Mouse (Mus musculus): ENCODE results near the gene Bcan. TPM values are rescaled to one million over a fixed set of nuclear protein-coding genes. Genes with fewer than 3 reads are reported as not detected.

The Bcan gene
- total RNA-seq (2014; rRNA removed) (318 and 347 TPM in 2 replicates), polyA plus RNA-seq (2015; fragmentation: Nextera tagmentation; extraction: Ambion mirVana) (229 and 237 TPM in 2 replicates)

GRCm38 (mm10) chr3:88000181-88000580 lies at the start of gene Bcan:
Gene Bcan, minus strand, starts transcription at chr3:88000230.
- peaks cover 27% of the 10 kb centered on the region for H3K4me1 ChIP-seq (ENCODE audit: insufficient read depth, low read length)

GRCm38 (mm10) chr3:88049532-88049931 lies 49.5 kb upstream of the Bcan start:
- no peak overlapping the region for H3K27ac ChIP-seq
- no peaks in the 10 kb centered on the region for H3K27me3 ChIP-seq (ENCODE audit: insufficient read depth, low read length)
- WGBS = 88% methylated on average over 3 of the region's 3 CpGs
- H3K4me2 ChIP-seq (ENCODE audit: low read depth, low read length) = no peak overlapping the region
- no peak overlapping the region for H3K4me3 ChIP-seq (ENCODE audit: low read length)
- H3K9me3 ChIP-seq (ENCODE audit: low read length) = no peaks in the 10 kb centered on the region
- no peak for DNase-seq (ENCODE audit: low spot score)
- no peak for ATAC-seq
- TF ChIP-seq CTCF (IDR thresholded peaks at IDR 0.05; ENCODE audit: low read depth) = no peak
- no peak overlapping the region for H3K9ac ChIP-seq (replicated peaks; ENCODE audit: low read length)
- H3K36me3 ChIP-seq (ENCODE audit: insufficient read depth, low read length) = peaks cover 16% of the 10 kb centered on the region; the same call in 1 of the 2 replicates
- no peaks in the 10 kb centered on the region for H3K4me1 ChIP-seq (ENCODE audit: insufficient read depth, low read length)

More at GRCm38 (mm10) chr3:88000181-88000580, at the start of gene Bcan:
- H3K27ac ChIP-seq = peak within 1 kb of the TSS; percentile 76
- H3K27me3 ChIP-seq (ENCODE audit: insufficient read depth, low read length) = peaks cover 29% of the 10 kb centered on the region
- peak within 1 kb of the TSS; percentile 56 for H3K9ac ChIP-seq (replicated peaks; ENCODE audit: low read length)
- H3K9me3 ChIP-seq (ENCODE audit: low read length) = no peaks in the 10 kb centered on the region
- H3K36me3 ChIP-seq (ENCODE audit: insufficient read depth, low read length) = no peaks in the 10 kb centered on the region; the same call in 1 of the 2 replicates
- DNase-seq (ENCODE audit: low spot score) = peak; percentile 73
- H3K4me3 ChIP-seq (ENCODE audit: low read length) = peak within 1 kb of the TSS; percentile 48
- WGBS = 0% methylated on average over 36 of the region's 39 CpGs
- ATAC-seq = peak; percentile 60
- peak; percentile 38; the same call in 1 of the 2 replicates for TF ChIP-seq CTCF (IDR thresholded peaks at IDR 0.05; ENCODE audit: low read depth)
- peak within 1 kb of the TSS; percentile 71 for H3K4me2 ChIP-seq (ENCODE audit: low read depth, low read length)

GRCm38 (mm10) chr3:88042661-88043421 lies 42.8 kb upstream of the Bcan start, which contains the start of gene Gpatch4:
Gene Gpatch4, plus strand, starts transcription at chr3:88043108.
- no peaks in the 10 kb centered on the region for H3K9me3 ChIP-seq (ENCODE audit: low read length)
- H3K4me2 ChIP-seq (ENCODE audit: low read depth, low read length) = peak within 1 kb of the TSS; percentile 71
- ATAC-seq = peak; percentile 98
- H3K9ac ChIP-seq (replicated peaks; ENCODE audit: low read length) = peak within 1 kb of the TSS; percentile 44
- peak; percentile 99 for DNase-seq (ENCODE audit: low spot score)
- TF ChIP-seq CTCF (IDR thresholded peaks at IDR 0.05; ENCODE audit: low read depth) = no peak
- H3K4me3 ChIP-seq (ENCODE audit: low read length) = peak within 1 kb of the TSS; percentile 55
- WGBS = 10% methylated on average over 36 of the region's 36 CpGs
- peaks cover 5% of the 10 kb centered on the region for H3K27me3 ChIP-seq (ENCODE audit: insufficient read depth, low read length)
- peak within 1 kb of the TSS; percentile 60; the same call in 1 of the 2 replicates for H3K27ac ChIP-seq
- no peaks in the 10 kb centered on the region for H3K36me3 ChIP-seq (ENCODE audit: insufficient read depth, low read length)
- H3K4me1 ChIP-seq (ENCODE audit: insufficient read depth, low read length) = peaks cover 7% of the 10 kb centered on the region; the same call in 1 of the 2 replicates

- no peaks in the 10 kb centered on the region for H3K36me3 ChIP-seq (ENCODE audit: insufficient read depth, low read length)
- H3K9me3 ChIP-seq (ENCODE audit: low read length) = no peaks in the 10 kb centered on the region
- H3K4me3 ChIP-seq (ENCODE audit: low read length) = no peak overlapping the region
- H3K27me3 ChIP-seq (ENCODE audit: insufficient read depth, low read length) = peaks cover 3% of the 10 kb centered on the region
- DNase-seq (ENCODE audit: low spot score) (no peak), ATAC-seq (no peak)
- no peak overlapping the region for H3K27ac ChIP-seq
- no peak overlapping the region for H3K9ac ChIP-seq (replicated peaks; ENCODE audit: low read length)
- no peak overlapping the region for H3K4me2 ChIP-seq (ENCODE audit: low read depth, low read length)
- H3K4me1 ChIP-seq (ENCODE audit: insufficient read depth, low read length) = no peaks in the 10 kb centered on the region
- 83% methylated on average over 1 of the region's 1 CpGs for WGBS
- TF ChIP-seq CTCF (IDR thresholded peaks at IDR 0.05; ENCODE audit: low read depth) = no peak
Observed at GRCm38 (mm10) chr3:88035561-88036293, 35.7 kb upstream of the Bcan start.

- Histone ChIP-seq H3K9ac (replicated peaks; ENCODE audit: low read length) (no peak overlapping the region), H3K27ac (no peak overlapping the region), H3K4me3 (ENCODE audit: low read length) (no peak overlapping the region), H3K36me3 (ENCODE audit: insufficient read depth, low read length) (no peaks in the 10 kb centered on the region), H3K4me1 (ENCODE audit: insufficient read depth, low read length) (no peaks in the 10 kb centered on the region), H3K9me3 (ENCODE audit: low read length) (no peaks in the 10 kb centered on the region), H3K27me3 (ENCODE audit: insufficient read depth, low read length) (no peaks in the 10 kb centered on the region), H3K4me2 (ENCODE audit: low read depth, low read length) (no peak overlapping the region)
- 77% methylated on average over 5 of the region's 5 CpGs for WGBS
- DNase-seq (ENCODE audit: low spot score) (no peak), ATAC-seq (no peak)
- TF ChIP-seq CTCF (IDR thresholded peaks at IDR 0.05; ENCODE audit: low read depth) = no peak
Observed at GRCm38 (mm10) chr3:88033506-88033905, 33.5 kb upstream of the Bcan start.

DNA sequence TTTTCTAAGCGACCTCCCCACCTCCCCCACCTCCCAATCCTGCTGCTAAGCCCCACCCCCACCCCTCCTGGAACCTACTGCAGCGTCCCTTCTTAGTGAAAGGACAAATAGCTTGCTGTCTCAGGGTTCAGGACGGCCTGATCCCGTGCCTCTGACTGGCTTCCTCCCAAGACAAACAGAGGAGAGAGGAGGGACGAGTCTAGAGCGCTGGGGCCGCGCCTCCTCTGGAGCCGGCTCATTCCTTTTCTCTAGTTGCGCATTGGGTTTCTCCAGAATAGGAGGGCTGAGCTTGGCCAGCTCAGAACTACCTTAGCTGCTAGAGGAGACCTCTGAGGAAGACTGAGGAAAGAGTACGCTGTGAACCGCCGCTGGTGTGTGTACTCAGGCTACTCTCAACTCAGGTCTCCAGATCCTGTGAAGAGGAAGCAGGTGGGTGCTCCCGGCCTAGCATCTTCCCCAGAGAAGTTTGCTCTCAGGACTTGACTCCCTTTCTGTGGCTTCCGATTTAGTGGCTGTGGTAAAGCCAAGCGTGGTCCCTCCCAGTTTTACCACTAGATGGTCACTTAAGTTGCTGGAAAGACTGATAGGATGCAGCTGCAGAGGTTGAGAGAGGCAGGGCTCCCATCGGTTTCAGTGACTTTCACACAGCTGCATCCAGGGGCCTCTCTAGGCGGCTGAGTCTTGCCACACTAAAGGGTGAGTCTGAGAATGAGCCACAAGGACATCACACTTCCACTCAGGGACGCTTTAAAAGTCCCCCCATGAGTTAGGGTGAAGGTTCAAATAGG lies 30.8 kb upstream of the Bcan start:
- Histone ChIP-seq H3K36me3 (ENCODE audit: insufficient read depth, low read length) (no peaks in the 10 kb centered on the region), H3K9me3 (ENCODE audit: low read length) (no peaks in the 10 kb centered on the region), H3K4me2 (ENCODE audit: low read depth, low read length) (no peak overlapping the region), H3K27ac (no peak overlapping the region), H3K27me3 (ENCODE audit: insufficient read depth, low read length) (no peaks in the 10 kb centered on the region), H3K9ac (replicated peaks; ENCODE audit: low read length) (no peak overlapping the region), H3K4me3 (ENCODE audit: low read length) (no peak overlapping the region), H3K4me1 (ENCODE audit: insufficient read depth, low read length) (no peaks in the 10 kb centered on the region)
- DNase-seq (ENCODE audit: low spot score) (peak; percentile 38), ATAC-seq (peak; percentile 45; the same call in 1 of the 2 replicates)
- 18% methylated on average over 19 of the region's 19 CpGs for WGBS
- no peak for TF ChIP-seq CTCF (IDR thresholded peaks at IDR 0.05; ENCODE audit: low read depth)

Data from hindbrain, postnatal 0 days (tissue).